Mouse (Mus musculus): ENCODE measurements around the gene Fmn2. TPM values are rescaled to one million over a fixed set of nuclear protein-coding genes. Genes with fewer than 3 reads are reported as not detected.

The Fmn2 gene
- total RNA-seq, 2 experiments from 2014 or later = 4.3 to 4.4 TPM

GRCm38 (mm10) chr1:174555412-174555811 lies 53.8 kb downstream of the Fmn2 start:
- no peak for DNase-seq (ENCODE audit: low spot score in 2 of 2)

- DNase-seq (ENCODE audit: low spot score in 2 of 2) = no peak
Observed at GRCm38 (mm10) chr1:174557211-174557610, 55.6 kb downstream of the Fmn2 start.

- no peak for DNase-seq (ENCODE audit: low spot score in 2 of 2)
Observed at GRCm38 (mm10) chr1:174557841-174558240, 56.2 kb downstream of the Fmn2 start.

GRCm38 (mm10) chr1:174558488-174558887 lies 56.9 kb downstream of the Fmn2 start:
- no peak for DNase-seq (ENCODE audit: low spot score in 2 of 2)

GRCm38 (mm10) chr1:174564561-174564960 lies 62.9 kb downstream of the Fmn2 start:
- no peak for DNase-seq (ENCODE audit: low spot score in 2 of 2)

GRCm38 (mm10) chr1:174568609-174569008 lies 67.0 kb downstream of the Fmn2 start:
- DNase-seq (ENCODE audit: low spot score in 2 of 2) = no peak

GRCm38 (mm10) chr1:174592420-174592980 lies 90.9 kb downstream of the Fmn2 start:
- no peak for DNase-seq (ENCODE audit: low spot score in 2 of 2)

GRCm38 (mm10) chr1:174594989-174595388 lies 93.4 kb downstream of the Fmn2 start:
- peak in 1 of 2 experiments; percentile 15 for DNase-seq (ENCODE audit: low spot score in 2 of 2)

GRCm38 (mm10) chr1:174597495-174597894 lies 95.9 kb downstream of the Fmn2 start:
- DNase-seq (ENCODE audit: low spot score in 2 of 2) = no peak

GRCm38 (mm10) chr1:174598226-174598625 lies 96.6 kb downstream of the Fmn2 start:
- DNase-seq (ENCODE audit: low spot score in 2 of 2) = no peak

GRCm38 (mm10) chr1:174600041-174600440 lies 98.4 kb downstream of the Fmn2 start:
- DNase-seq (ENCODE audit: low spot score in 2 of 2) = no peak

GRCm38 (mm10) chr1:174600620-174601019 lies 99.0 kb downstream of the Fmn2 start:
- DNase-seq (ENCODE audit: low spot score in 2 of 2) = no peak

- DNase-seq (ENCODE audit: low spot score in 2 of 2) = no peak
Observed at GRCm38 (mm10) chr1:174617368-174617767, 115.7 kb downstream of the Fmn2 start.

GRCm38 (mm10) chr1:174621512-174621911 lies 119.9 kb downstream of the Fmn2 start:
- no peak for DNase-seq (ENCODE audit: low spot score in 2 of 2)

GRCm38 (mm10) chr1:174623054-174623453 lies 121.4 kb downstream of the Fmn2 start:
- DNase-seq (ENCODE audit: low spot score in 2 of 2) = no peak

GRCm38 (mm10) chr1:174630074-174630473 lies 128.4 kb downstream of the Fmn2 start:
- no peak for DNase-seq (ENCODE audit: low spot score in 2 of 2)

- no peak for DNase-seq (ENCODE audit: low spot score in 2 of 2)
Observed at GRCm38 (mm10) chr1:174636291-174636690, 134.7 kb downstream of the Fmn2 start.

- no peak for DNase-seq (ENCODE audit: low spot score in 2 of 2)
Observed at GRCm38 (mm10) chr1:174637564-174638085, 136.0 kb downstream of the Fmn2 start.

- no peak for DNase-seq (ENCODE audit: low spot score in 2 of 2)
Observed at GRCm38 (mm10) chr1:174640901-174641300, 139.3 kb downstream of the Fmn2 start.

GRCm38 (mm10) chr1:174643431-174644010 lies 141.9 kb downstream of the Fmn2 start:
- no peak for DNase-seq (ENCODE audit: low spot score in 2 of 2)

- no peak for DNase-seq (ENCODE audit: low spot score in 2 of 2)
Observed at GRCm38 (mm10) chr1:174649421-174649826, 147.8 kb downstream of the Fmn2 start.

GRCm38 (mm10) chr1:174654565-174654964 lies 152.9 kb downstream of the Fmn2 start:
- DNase-seq (ENCODE audit: low spot score in 2 of 2) = no peak

- DNase-seq (ENCODE audit: low spot score in 2 of 2) = no peak
Observed at GRCm38 (mm10) chr1:174655354-174655753, 153.7 kb downstream of the Fmn2 start.
